Mouse (Mus musculus) skeletal muscle tissue, adult 2 months (tissue): ENCODE results near the gene Tceal8.

Experiments
- DNase-seq: peaks from one replicate; pipeline ENCODE4 v3.0.0-alpha.2; 2012; ENCODE audit warnings: low read depth, low spot score

The Tceal8 gene

DNA sequence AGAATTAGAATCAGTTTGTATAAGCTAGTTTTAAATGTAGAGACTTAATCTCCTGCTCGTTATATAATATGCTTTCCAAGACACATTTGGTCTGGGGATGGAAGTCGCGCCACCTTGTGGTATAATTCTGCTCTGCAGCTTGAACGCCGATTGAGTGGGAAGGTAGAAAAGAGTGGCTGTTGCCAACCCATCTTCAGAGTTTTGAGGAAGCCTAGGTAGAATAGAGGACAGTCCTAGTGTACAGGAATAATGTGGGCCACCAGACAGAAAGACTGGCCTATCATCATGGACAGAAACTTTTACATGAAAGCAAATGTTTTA is 44.4 kb downstream of the Tceal8 start:
- DNase-seq, result no peak

DNA sequence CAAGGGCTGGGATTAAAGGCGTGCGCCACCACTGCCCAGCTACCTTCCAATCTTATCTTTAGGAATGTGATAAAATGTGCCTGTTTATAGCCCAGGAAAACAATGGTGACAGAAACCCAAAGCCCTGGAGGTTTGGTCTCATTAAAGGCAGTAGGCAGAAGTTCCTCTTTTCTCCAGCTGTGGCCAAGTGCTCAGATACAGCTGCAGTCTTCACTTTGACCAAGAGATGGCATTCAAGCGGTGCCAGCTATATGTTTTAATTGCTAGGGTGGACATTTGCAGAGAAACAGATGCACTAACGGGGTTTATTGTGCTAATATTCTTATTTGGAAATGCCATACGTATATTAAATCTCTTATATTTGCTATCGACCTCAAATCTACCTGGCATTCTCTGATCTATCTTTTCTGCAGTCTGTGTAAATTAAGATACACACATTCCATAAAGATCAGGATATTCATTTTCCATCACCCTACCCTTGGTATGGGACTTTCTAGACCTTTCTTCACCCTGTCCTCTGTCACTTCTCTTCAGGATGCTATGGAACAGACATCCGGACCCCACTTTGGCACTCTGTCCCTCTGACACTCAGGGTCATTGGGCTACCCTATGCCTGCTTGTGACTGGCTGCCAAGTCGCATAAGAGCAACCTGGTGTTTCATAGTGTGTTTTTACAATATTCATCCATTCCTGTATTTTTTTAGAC is 45.0 kb downstream of the Tceal8 start:
- DNase-seq, result no peak
